Mouse (Mus musculus) c-Kit-positive CD71-positive TER-119-positive erythroid progenitor cells, embryonic 14.5 days (primary cell): ENCODE measurements around the gene Usp48.
"Not testable (repeated sequence)": the region's sequence is repeated elsewhere in the genome, so short reads cannot be mapped to it uniquely, and the experiment has no call there.

Experiments used
- DNase-seq: peaks from one replicate; pipeline ENCODE4 v3.0.0-alpha.2; 2013; ENCODE audit warnings: low spot score

Usp48 gene

GRCm38 (mm10) chr4:137593601-137594495, at the start of gene Usp48:
Gene Usp48 (plus strand): TSS chr4:137593755.
- DNase-seq = peak; percentile 97

- DNase-seq = no peak
Measured at GRCm38 (mm10) chr4:137545568-137545967, 48.0 kb upstream of the Usp48 start.

GRCm38 (mm10) chr4:137546003-137546525, 47.5 kb upstream of the Usp48 start:
- peak; percentile 32 for DNase-seq

GRCm38 (mm10) chr4:137553466-137553865, 40.1 kb upstream of the Usp48 start:
- no peak for DNase-seq

GRCm38 (mm10) chr4:137556673-137557210, 36.8 kb upstream of the Usp48 start:
- no peak for DNase-seq

GRCm38 (mm10) chr4:137569873-137570272, 23.7 kb upstream of the Usp48 start:
- DNase-seq = no peak

GRCm38 (mm10) chr4:137574469-137574868, 19.1 kb upstream of the Usp48 start, which contains the start of gene Ldlrad2:
Gene Ldlrad2 (minus strand): TSS chr4:137574569.
- no peak for DNase-seq

GRCm38 (mm10) chr4:137577486-137577885, 16.1 kb upstream of the Usp48 start:
- no peak for DNase-seq

- no peak for DNase-seq
Measured at GRCm38 (mm10) chr4:137578181-137578845, 15.2 kb upstream of the Usp48 start.

GRCm38 (mm10) chr4:137579789-137580188, 13.8 kb upstream of the Usp48 start:
- no peak for DNase-seq

GRCm38 (mm10) chr4:137580299-137580698, 13.3 kb upstream of the Usp48 start:
- DNase-seq = no peak

GRCm38 (mm10) chr4:137581815-137582214, 11.7 kb upstream of the Usp48 start:
- DNase-seq = no peak

- DNase-seq = not testable (repeated sequence)
Measured at GRCm38 (mm10) chr4:137589095-137589494, 4.5 kb upstream of the Usp48 start.

- no peak for DNase-seq
Measured at GRCm38 (mm10) chr4:137589586-137589985, 4.0 kb upstream of the Usp48 start.

GRCm38 (mm10) chr4:137590961-137591360, 2.6 kb upstream of the Usp48 start:
- DNase-seq = no peak

- DNase-seq = peak; percentile 74
Measured at GRCm38 (mm10) chr4:137594496-137595270, 1.1 kb downstream of the Usp48 start.

GRCm38 (mm10) chr4:137597098-137597630, 3.6 kb downstream of the Usp48 start:
- no peak for DNase-seq

- DNase-seq = no peak
Measured at GRCm38 (mm10) chr4:137598577-137598976, 5.0 kb downstream of the Usp48 start.

- DNase-seq = no peak
Measured at GRCm38 (mm10) chr4:137603449-137604171, 10.1 kb downstream of the Usp48 start.

- DNase-seq = no peak
Measured at GRCm38 (mm10) chr4:137607023-137607422, 13.5 kb downstream of the Usp48 start.

- DNase-seq = no peak
Measured at GRCm38 (mm10) chr4:137609281-137609680, 15.7 kb downstream of the Usp48 start.
